Mouse (Mus musculus) midbrain, postnatal 0 days (tissue): Measurements from ENCODE around the gene 4933428G20Rik. TPM values are rescaled to one million over a fixed set of nuclear protein-coding genes. Genes with fewer than 3 reads are reported as not detected.
A peak's percentile ranks its signal among the peaks of the same experiment; 100 is the strongest.

ENCODE experiments used
- ATAC-seq: fragments of 200-750 bp; cut with Nextera tagmentation; 2 replicates; pipeline ENCODE4 v1.8.0; 2017; ENCODE audit warnings: moderate number of reproducible peaks, mild to moderate bottlenecking, moderate TSS enrichment, moderate library complexity; ENCODE audit not compliant: low FRiP score
- DNase-seq: peaks from one replicate; pipeline ENCODE4 v3.0.0-alpha.2; 2015; ENCODE audit warnings: low spot score
- H3K27ac ChIP-seq: fragments of 300-500 bp; sonication (generic); 2 replicates; pipeline ENCODE4 v1.5.1; 2014; ENCODE audit warnings: low read depth, mild to moderate bottlenecking, low read length, mixed read lengths
- H3K27me3 ChIP-seq: fragments of 300-500 bp; sonication (generic); 2 replicates; pipeline ENCODE4 v1.6.1; 2014; ENCODE audit warnings: low read length, control low read depth, mixed read lengths; ENCODE audit not compliant: insufficient read depth
- H3K36me3 ChIP-seq: fragments of 300-500 bp; sonication (generic); 2 replicates; pipeline ENCODE4 v1.6.1; 2014; ENCODE audit warnings: low read length, control low read depth, mixed read lengths; ENCODE audit not compliant: insufficient read depth
- H3K4me1 ChIP-seq: fragments of 300-500 bp; sonication (generic); 2 replicates; pipeline ENCODE4 v1.6.1; 2014; ENCODE audit warnings: mild to moderate bottlenecking, control low read depth, antibody characterized with exemption, low read length, mixed read lengths; ENCODE audit not compliant: insufficient read depth
- H3K4me2 ChIP-seq: fragments of 300-500 bp; sonication (generic); 2 replicates; pipeline ENCODE4 v1.6.1; 2014; ENCODE audit warnings: low read depth, mild to moderate bottlenecking, low read length, mixed read lengths; ENCODE audit not compliant: poor library complexity, severe bottlenecking
- H3K4me3 ChIP-seq: fragments of 300-500 bp; sonication (generic); 2 replicates; pipeline ENCODE4 v1.5.1; 2014; ENCODE audit warnings: low read depth, mild to moderate bottlenecking, low read length, moderate library complexity
- H3K9ac ChIP-seq: fragments of 300-500 bp; sonication (generic); replicated peaks from 2 replicates; pipeline ENCODE4 v1.6.1; 2014; ENCODE audit warnings: mild to moderate bottlenecking, low read length, moderate library complexity, mixed read lengths; ENCODE audit not compliant: poor library complexity, severe bottlenecking
- H3K9me3 ChIP-seq: fragments of 300-500 bp; sonication (generic); 2 replicates; pipeline ENCODE4 v1.6.1; 2016; ENCODE audit warnings: low read length, control low read depth
- CTCF ChIP-seq: IDR thresholded peaks from 2 replicates; pipeline ENCODE4 v1.5.1; 2016; ENCODE audit warnings: antibody characterized with exemption, mild to moderate bottlenecking
- WGBS: fragments of 180-500 bp; shearing (Covaris S2); extraction: QIAGEN DNeasy Blood & Tissue Kit; methylation state at CpG from one replicate; pipeline ENCODE4 v1.1.7; 2014; 5-methylcytosine and 5-hydroxymethylcytosine counted together
- polyA plus RNA-seq: library from polyadenylated mRNA; unstranded; fragments of >200 nt; fragmentation: Nextera tagmentation; extraction: Ambion mirVana; gene quantifications from 2 replicates; pipeline ENCODE4 v1.2.1, GENCODE M21; 2015
- total RNA-seq: library from RNA; depleted of rRNA; stranded (reverse); fragments of >200 nt; gene quantifications from 2 replicates; pipeline ENCODE4 v1.2.3, GENCODE M21; 2014

4933428G20Rik gene
- total and polyA plus RNA-seq, 2 experiments from 2014 or later: 0.91 TPM; not detected in 1

- Histone ChIP-seq H3K4me3 (no peak overlapping the region), H3K36me3 (peaks cover 28% of the 10 kb centered on the region), H3K4me2 (0 out of 2 replicates have a peak overlapping the region, but pooled peaks have one; percentile 39), H3K9ac (no peak overlapping the region), H3K27ac (no peak overlapping the region; the same call in 1 of the 2 replicates), H3K9me3 (no peaks in the 10 kb centered on the region), H3K27me3 (peaks cover 16% of the 10 kb centered on the region; the same call in 1 of the 2 replicates), H3K4me1 (peaks cover 2% of the 10 kb centered on the region; the same call in 1 of the 2 replicates)
- TF ChIP-seq CTCF: no peak
- 43% methylated on average over 12 of the region's 12 CpGs for WGBS
- no peak for ATAC-seq
- DNase-seq: no peak
These were observed 37.5 kb upstream of the 4933428G20Rik start for GRCm38 (mm10) chr11:97537580-97538089.

DNA sequence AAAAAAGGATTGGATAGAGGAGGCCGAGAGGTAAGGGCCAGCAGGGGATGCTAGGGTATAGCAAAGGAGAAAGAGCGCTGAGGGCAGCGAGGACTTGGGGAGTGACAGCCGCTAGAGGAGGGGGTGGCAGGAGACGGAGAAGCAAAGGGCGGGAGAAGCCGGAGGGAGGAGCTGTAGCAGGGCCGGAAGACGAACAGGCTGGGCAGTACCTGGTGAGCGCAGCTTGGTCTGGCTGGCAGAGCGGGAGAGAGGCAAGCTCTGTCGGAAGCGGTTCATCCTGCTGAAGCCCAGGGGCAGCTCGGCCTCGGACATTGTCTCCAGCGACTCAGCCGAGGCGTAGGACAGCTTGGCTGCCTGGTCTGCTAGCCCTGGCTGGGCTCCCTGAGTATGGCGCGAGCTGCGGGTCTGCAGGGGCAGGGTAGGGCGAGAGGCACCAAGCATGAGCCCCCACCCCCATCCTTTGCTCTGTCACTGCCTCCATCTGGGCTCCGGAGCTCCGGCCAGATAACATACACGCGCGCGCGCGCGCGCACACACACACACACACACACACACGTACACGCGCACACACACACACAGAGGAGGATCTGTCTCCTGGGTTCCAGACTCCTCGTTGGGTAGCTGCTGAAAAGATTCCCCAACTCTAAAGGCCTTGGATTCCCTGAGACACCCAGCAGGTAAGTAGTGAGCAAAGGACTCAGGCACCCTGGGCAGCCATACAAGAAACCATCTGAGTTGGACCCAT lies 36.9 kb upstream of the 4933428G20Rik start:
- Histone ChIP-seq H3K36me3 (peaks cover 29% of the 10 kb centered on the region), H3K4me1 (peaks cover 4% of the 10 kb centered on the region; the same call in 1 of the 2 replicates), H3K4me2 (peak overlapping the region; percentile 39), H3K27me3 (peaks cover 16% of the 10 kb centered on the region; the same call in 1 of the 2 replicates), H3K9me3 (no peaks in the 10 kb centered on the region), H3K9ac (no peak overlapping the region), H3K27ac (no peak overlapping the region; the same call in 1 of the 2 replicates), H3K4me3 (no peak overlapping the region)
- DNase-seq: peak; percentile 72
- WGBS: 24% methylated on average over 35 of the region's 36 CpGs
- peak; percentile 41 for TF ChIP-seq CTCF
- no peak for ATAC-seq

GRCm38 (mm10) chr11:97536083-97536747 lies 36.1 kb upstream of the 4933428G20Rik start:
- H3K4me2 ChIP-seq: peak overlapping the region; percentile 39; the same call in 1 of the 2 replicates
- TF ChIP-seq CTCF: no peak
- ATAC-seq (no peak), DNase-seq (no peak)
- H3K27ac ChIP-seq: no peak overlapping the region
- peaks cover 30% of the 10 kb centered on the region for H3K36me3 ChIP-seq
- no peaks in the 10 kb centered on the region for H3K9me3 ChIP-seq
- 49% methylated on average over 35 of the region's 35 CpGs for WGBS
- no peak overlapping the region for H3K9ac ChIP-seq
- peaks cover 16% of the 10 kb centered on the region; the same call in 1 of the 2 replicates for H3K27me3 ChIP-seq
- H3K4me1 ChIP-seq: peaks cover 6% of the 10 kb centered on the region; the same call in 1 of the 2 replicates
- no peak overlapping the region for H3K4me3 ChIP-seq

DNA sequence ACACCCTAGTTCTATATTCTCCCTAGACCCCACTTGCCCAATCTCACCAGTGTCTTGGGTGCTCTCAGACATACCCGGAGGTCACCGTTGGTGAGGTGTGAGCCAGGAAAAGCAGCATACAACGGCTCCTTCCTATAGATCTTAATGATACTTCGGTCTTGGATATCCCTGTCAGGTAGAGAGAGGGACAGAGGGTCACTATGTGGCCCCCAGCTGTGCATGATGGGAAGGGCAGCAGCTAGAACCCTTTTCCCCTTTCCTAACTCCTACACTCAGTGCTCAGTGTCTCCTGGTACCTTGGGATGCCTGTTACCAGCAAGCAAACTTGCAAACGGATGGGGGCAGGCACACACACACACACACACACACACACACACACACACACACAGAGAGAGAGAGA lies 35.5 kb upstream of the 4933428G20Rik start:
- no peaks in the 10 kb centered on the region for H3K9me3 ChIP-seq
- no peak overlapping the region for H3K27ac ChIP-seq
- 69% methylated on average over 5 of the region's 5 CpGs for WGBS
- no peak for TF ChIP-seq CTCF
- H3K27me3 ChIP-seq: peaks cover 16% of the 10 kb centered on the region; the same call in 1 of the 2 replicates
- H3K4me1 ChIP-seq: peaks cover 6% of the 10 kb centered on the region; the same call in 1 of the 2 replicates
- no peak for DNase-seq
- no peak overlapping the region for H3K4me3 ChIP-seq
- no peak overlapping the region; the same call in 1 of the 2 replicates for H3K4me2 ChIP-seq
- no peak overlapping the region for H3K9ac ChIP-seq
- no peak for ATAC-seq
- peaks cover 34% of the 10 kb centered on the region for H3K36me3 ChIP-seq

DNA sequence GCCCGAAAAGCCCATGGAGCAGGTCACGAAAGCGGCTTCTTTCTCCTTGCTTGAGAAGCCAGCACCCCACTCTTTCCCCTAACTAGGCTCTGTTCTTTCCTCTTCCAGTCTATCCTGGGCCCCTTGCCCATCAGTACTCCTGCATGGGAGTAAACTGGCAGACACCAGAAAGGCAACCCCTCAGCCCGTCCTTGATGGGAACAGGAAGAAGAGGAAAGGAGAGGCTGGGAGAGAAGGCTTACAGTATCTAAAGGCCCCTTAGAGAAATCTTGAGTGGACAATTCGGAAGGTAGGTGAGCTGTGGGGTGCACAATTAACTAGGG lies 35.1 kb upstream of the 4933428G20Rik start:
- Histone ChIP-seq H3K9ac (no peak overlapping the region), H3K4me1 (peaks cover 6% of the 10 kb centered on the region; the same call in 1 of the 2 replicates), H3K27me3 (peaks cover 16% of the 10 kb centered on the region; the same call in 1 of the 2 replicates), H3K9me3 (no peaks in the 10 kb centered on the region), H3K27ac (no peak overlapping the region), H3K36me3 (peaks cover 37% of the 10 kb centered on the region), H3K4me2 (no peak overlapping the region; the same call in 1 of the 2 replicates), H3K4me3 (no peak overlapping the region)
- no peak for TF ChIP-seq CTCF
- WGBS: 56% methylated on average over 5 of the region's 5 CpGs
- DNase-seq (no peak), ATAC-seq (no peak)
